Mouse (Mus musculus): ENCODE data around the gene Rbms3. TPM values are rescaled to one million over a fixed set of nuclear protein-coding genes. Genes with fewer than 3 reads are reported as not detected.

Gene Rbms3
- polyA plus RNA-seq, 1 experiment from 2014 or later, result 98.2 TPM

GRCm38 (mm10) chr9:116919441-116920019, 710.2 kb downstream of the Rbms3 start:
- no peak overlapping the region for H3K4me3 ChIP-seq
- 35% methylated on average over 12 of the region's 12 CpGs for WGBS
- H3K9me3 ChIP-seq, result no peaks in the 10 kb centered on the region
- peak; percentile 60; the same call in 1 of the 2 replicates for ATAC-seq (ENCODE audit: insufficient number of reproducible peaks, insufficient read depth, low FRiP score, low TSS enrichment, low read depth)
- no peak overlapping the region for H3K9ac ChIP-seq
- no peak overlapping the region for H3K4me2 ChIP-seq
- H3K27me3 ChIP-seq, result no peaks in the 10 kb centered on the region
- H3K27ac ChIP-seq, result peak overlapping the region; percentile 62; the same call in 1 of the 2 replicates
- peaks cover 54% of the 10 kb centered on the region for H3K4me1 ChIP-seq
- H3K36me3 ChIP-seq, result no peaks in the 10 kb centered on the region

GRCm38 (mm10) chr9:116912493-116912847, 717.2 kb downstream of the Rbms3 start:
- no peaks in the 10 kb centered on the region for H3K36me3 ChIP-seq
- H3K27ac ChIP-seq, result peak overlapping the region; percentile 73
- H3K4me1 ChIP-seq, result peaks cover 33% of the 10 kb centered on the region
- H3K4me2 ChIP-seq, result no peak overlapping the region
- no peak overlapping the region for H3K4me3 ChIP-seq
- H3K9ac ChIP-seq, result no peak overlapping the region
- ATAC-seq (ENCODE audit: insufficient number of reproducible peaks, insufficient read depth, low FRiP score, low TSS enrichment, low read depth), result no peak
- H3K9me3 ChIP-seq, result no peaks in the 10 kb centered on the region
- H3K27me3 ChIP-seq, result no peaks in the 10 kb centered on the region
- 38% methylated on average over 3 of the region's 3 CpGs for WGBS

- Histone ChIP-seq H3K4me1 (peaks cover 33% of the 10 kb centered on the region), H3K4me2 (no peak overlapping the region), H3K36me3 (no peaks in the 10 kb centered on the region), H3K9ac (no peak overlapping the region), H3K27ac (peak overlapping the region; percentile 73), H3K4me3 (no peak overlapping the region), H3K27me3 (no peaks in the 10 kb centered on the region), H3K9me3 (no peaks in the 10 kb centered on the region)
- 24% methylated on average over 2 of the region's 2 CpGs for WGBS
- ATAC-seq (ENCODE audit: insufficient number of reproducible peaks, insufficient read depth, low FRiP score, low TSS enrichment, low read depth), result no peak
Measured at GRCm38 (mm10) chr9:116911781-116912492, 717.8 kb downstream of the Rbms3 start.

DNA sequence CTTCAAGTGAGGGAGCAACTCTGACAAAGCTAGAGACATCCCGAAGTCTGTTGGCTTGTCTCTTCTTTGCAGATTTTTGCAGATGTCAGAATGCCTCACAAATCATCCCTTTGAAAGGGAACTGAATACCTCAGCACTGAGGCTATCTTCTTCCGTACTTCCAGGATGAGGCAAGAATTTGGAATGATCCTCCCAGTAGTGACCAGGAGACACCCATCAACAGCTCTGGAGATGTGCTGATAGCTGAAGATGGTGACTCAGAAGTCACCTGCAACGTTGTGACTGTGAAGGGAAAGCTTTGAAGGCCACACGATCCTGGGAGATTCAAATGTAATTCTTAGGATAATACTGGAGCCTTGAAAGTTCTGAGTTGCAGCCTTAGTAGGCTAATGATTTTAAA, 720.2 kb downstream of the Rbms3 start:
- WGBS, result 62% methylated on average over 4 of the region's 4 CpGs
- no peak overlapping the region for H3K27ac ChIP-seq
- no peak for ATAC-seq (ENCODE audit: insufficient number of reproducible peaks, insufficient read depth, low FRiP score, low TSS enrichment, low read depth)
- H3K9ac ChIP-seq, result no peak overlapping the region
- H3K9me3 ChIP-seq, result no peaks in the 10 kb centered on the region
- H3K36me3 ChIP-seq, result no peaks in the 10 kb centered on the region
- no peak overlapping the region for H3K4me2 ChIP-seq
- no peaks in the 10 kb centered on the region for H3K27me3 ChIP-seq
- no peak overlapping the region for H3K4me3 ChIP-seq
- peaks cover 32% of the 10 kb centered on the region for H3K4me1 ChIP-seq

- no peaks in the 10 kb centered on the region for H3K27me3 ChIP-seq
- 62% methylated on average over 4 of the region's 4 CpGs for WGBS
- H3K4me3 ChIP-seq, result no peak overlapping the region
- no peaks in the 10 kb centered on the region for H3K36me3 ChIP-seq
- H3K9me3 ChIP-seq, result no peaks in the 10 kb centered on the region
- no peak for ATAC-seq (ENCODE audit: insufficient number of reproducible peaks, insufficient read depth, low FRiP score, low TSS enrichment, low read depth)
- no peak overlapping the region for H3K27ac ChIP-seq
- H3K4me2 ChIP-seq, result no peak overlapping the region
- H3K9ac ChIP-seq, result no peak overlapping the region
- peaks cover 33% of the 10 kb centered on the region for H3K4me1 ChIP-seq
Measured at GRCm38 (mm10) chr9:116906955-116907354, 722.8 kb downstream of the Rbms3 start.

GRCm38 (mm10) chr9:116905646-116906045, 724.1 kb downstream of the Rbms3 start:
- no peaks in the 10 kb centered on the region for H3K36me3 ChIP-seq
- H3K27me3 ChIP-seq, result no peaks in the 10 kb centered on the region
- no peak overlapping the region for H3K4me2 ChIP-seq
- no peak overlapping the region for H3K9ac ChIP-seq
- WGBS, result 70% methylated on average over 2 of the region's 2 CpGs
- H3K9me3 ChIP-seq, result no peaks in the 10 kb centered on the region
- ATAC-seq (ENCODE audit: insufficient number of reproducible peaks, insufficient read depth, low FRiP score, low TSS enrichment, low read depth), result no peak
- H3K27ac ChIP-seq, result no peak overlapping the region
- H3K4me1 ChIP-seq, result peaks cover 33% of the 10 kb centered on the region
- H3K4me3 ChIP-seq, result no peak overlapping the region

GRCm38 (mm10) chr9:116903304-116903993, 726.3 kb downstream of the Rbms3 start:
- no peaks in the 10 kb centered on the region for H3K9me3 ChIP-seq
- peak; percentile 64 for ATAC-seq (ENCODE audit: insufficient number of reproducible peaks, insufficient read depth, low FRiP score, low TSS enrichment, low read depth)
- H3K9ac ChIP-seq, result no peak overlapping the region
- no peaks in the 10 kb centered on the region for H3K27me3 ChIP-seq
- H3K4me3 ChIP-seq, result no peak overlapping the region
- peak overlapping the region; percentile 23; the same call in 1 of the 2 replicates for H3K4me2 ChIP-seq
- H3K36me3 ChIP-seq, result no peaks in the 10 kb centered on the region
- peak overlapping the region; percentile 56; the same call in 1 of the 2 replicates for H3K27ac ChIP-seq
- H3K4me1 ChIP-seq, result peaks cover 26% of the 10 kb centered on the region
- WGBS, result 11% methylated on average over 11 of the region's 11 CpGs

DNA sequence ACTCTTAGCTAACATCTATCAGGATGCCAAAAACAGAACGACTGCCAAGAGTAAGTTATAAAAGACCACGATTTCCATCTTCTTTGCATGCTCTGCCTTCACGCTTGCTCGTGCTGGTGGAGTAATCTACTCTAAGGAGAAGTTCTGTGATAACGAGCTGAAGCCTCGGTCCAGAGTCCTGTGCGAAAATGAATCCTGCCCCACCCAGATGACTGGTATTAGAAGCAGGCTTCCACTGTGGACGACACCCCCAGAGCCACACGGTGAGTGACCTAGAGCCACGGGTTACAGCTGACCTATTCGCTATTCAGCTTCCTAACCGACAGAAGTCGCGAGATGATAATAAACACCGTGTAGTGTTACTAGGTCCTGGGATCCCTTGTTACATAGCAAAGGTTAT, 730.3 kb downstream of the Rbms3 start:
- H3K4me3 ChIP-seq, result no peak overlapping the region
- ATAC-seq (ENCODE audit: insufficient number of reproducible peaks, insufficient read depth, low FRiP score, low TSS enrichment, low read depth), result no peak
- H3K4me1 ChIP-seq, result peaks cover 18% of the 10 kb centered on the region
- no peaks in the 10 kb centered on the region for H3K9me3 ChIP-seq
- WGBS, result 77% methylated on average over 15 of the region's 15 CpGs
- H3K36me3 ChIP-seq, result no peaks in the 10 kb centered on the region
- H3K27me3 ChIP-seq, result no peaks in the 10 kb centered on the region
- no peak overlapping the region for H3K27ac ChIP-seq
- no peak overlapping the region for H3K4me2 ChIP-seq
- no peak overlapping the region for H3K9ac ChIP-seq

GRCm38 (mm10) chr9:116886973-116887680, 742.6 kb downstream of the Rbms3 start:
- H3K27ac ChIP-seq, result no peak overlapping the region
- WGBS, result 74% methylated on average over 9 of the region's 9 CpGs
- H3K27me3 ChIP-seq, result no peaks in the 10 kb centered on the region
- H3K36me3 ChIP-seq, result no peaks in the 10 kb centered on the region
- no peak overlapping the region for H3K9ac ChIP-seq
- H3K4me3 ChIP-seq, result no peak overlapping the region
- no peak overlapping the region for H3K4me2 ChIP-seq
- no peaks in the 10 kb centered on the region for H3K9me3 ChIP-seq
- no peak for ATAC-seq (ENCODE audit: insufficient number of reproducible peaks, insufficient read depth, low FRiP score, low TSS enrichment, low read depth)
- H3K4me1 ChIP-seq, result no peaks in the 10 kb centered on the region

DNA sequence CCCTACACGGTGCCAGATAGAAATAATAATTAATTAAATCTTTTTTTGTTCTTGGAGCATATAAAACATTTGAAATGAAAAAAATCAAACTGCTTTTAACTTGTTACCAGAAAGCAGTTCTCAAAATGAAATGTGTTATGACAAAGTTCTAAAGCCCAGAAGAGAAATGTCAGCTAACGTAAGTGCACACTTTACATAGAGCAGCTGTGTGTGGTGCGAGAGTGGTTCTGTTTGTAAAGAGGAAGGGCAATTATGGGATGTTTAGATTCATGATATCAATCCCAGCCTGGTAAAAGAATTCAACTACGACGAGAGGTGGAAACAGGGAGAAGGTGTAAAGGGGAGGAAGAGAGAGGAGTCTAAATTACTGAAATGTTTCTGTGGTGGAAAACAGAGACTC, 744.1 kb downstream of the Rbms3 start:
- Histone ChIP-seq H3K9me3 (no peaks in the 10 kb centered on the region), H3K27ac (no peak overlapping the region), H3K9ac (no peak overlapping the region), H3K4me2 (no peak overlapping the region), H3K36me3 (peaks cover 2% of the 10 kb centered on the region; the same call in 1 of the 2 replicates), H3K4me3 (no peak overlapping the region), H3K27me3 (no peaks in the 10 kb centered on the region), H3K4me1 (no peaks in the 10 kb centered on the region)
- WGBS, result 55% methylated on average over 5 of the region's 5 CpGs
- ATAC-seq (ENCODE audit: insufficient number of reproducible peaks, insufficient read depth, low FRiP score, low TSS enrichment, low read depth), result no peak

GRCm38 (mm10) chr9:116880503-116880902, 749.2 kb downstream of the Rbms3 start:
- H3K36me3 ChIP-seq, result peaks cover 19% of the 10 kb centered on the region; the same call in 1 of the 2 replicates
- no peak overlapping the region for H3K4me2 ChIP-seq
- 90% methylated on average over 4 of the region's 4 CpGs for WGBS
- peaks cover 13% of the 10 kb centered on the region for H3K9me3 ChIP-seq
- H3K9ac ChIP-seq, result no peak overlapping the region
- ATAC-seq (ENCODE audit: insufficient number of reproducible peaks, insufficient read depth, low FRiP score, low TSS enrichment, low read depth), result no peak
- no peak overlapping the region for H3K27ac ChIP-seq
- no peak overlapping the region for H3K4me3 ChIP-seq
- no peaks in the 10 kb centered on the region for H3K27me3 ChIP-seq
- H3K4me1 ChIP-seq, result peaks cover 8% of the 10 kb centered on the region; the same call in 1 of the 2 replicates
